Mouse (Mus musculus): Measurements from ENCODE around the gene Krtcap2.
A peak's percentile ranks its signal among the peaks of the same experiment; 100 is the strongest.

DNA sequence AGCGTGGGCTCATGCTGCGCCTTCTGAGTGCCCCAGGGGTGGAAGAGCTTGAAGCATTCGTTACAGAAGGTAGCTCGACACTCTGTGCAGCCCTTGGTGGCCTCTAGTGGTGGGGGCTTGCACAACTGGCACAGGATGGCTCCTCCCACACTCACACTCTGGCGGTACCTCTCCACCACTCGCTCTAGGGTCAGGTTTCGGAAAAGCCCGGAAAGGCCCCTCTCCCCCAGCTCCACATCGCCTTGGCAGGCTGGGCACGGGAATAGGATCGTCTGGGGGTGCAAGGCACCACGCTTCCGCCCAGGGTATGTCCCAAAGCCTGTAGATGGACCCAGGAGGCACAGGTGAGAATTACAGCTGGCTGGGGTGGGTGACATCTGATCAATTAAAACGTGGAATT lies 2.2 kb upstream of the Krtcap2 start:
- peak; percentile 32; the same call in 1 of the 2 replicates for TF ChIP-seq CTCF (IDR thresholded peaks at IDR 0.05; ENCODE audit: extremely low read depth, insufficient read depth, low read length)
- TF ChIP-seq POLR2A (IDR thresholded peaks at IDR 0.05; ENCODE audit: extremely low read depth, insufficient read depth, low read length) = no peak
